Mouse (Mus musculus): ENCODE results near the gene Rad54l2. TPM values are rescaled to one million over a fixed set of nuclear protein-coding genes. Genes with fewer than 3 reads are reported as not detected.

Rad54l2 gene
- total and polyA plus RNA-seq, 2 experiments from 2014 or later = 4.6 to 25.5 TPM

- H3K27ac ChIP-seq (ENCODE audit: low read depth, low read length) = no peak overlapping the region
- no peaks in the 10 kb centered on the region for H3K36me3 ChIP-seq (ENCODE audit: insufficient read depth, low read length)
- TF ChIP-seq CTCF (IDR thresholded peaks at IDR 0.05) = no peak
- ATAC-seq (ENCODE audit: low FRiP score) (no peak), DNase-seq (ENCODE audit: low spot score) (no peak)
- no peaks in the 10 kb centered on the region for H3K4me1 ChIP-seq (ENCODE audit: insufficient read depth, low read length)
- H3K27me3 ChIP-seq (ENCODE audit: insufficient read depth, low read length) = no peaks in the 10 kb centered on the region
- H3K9me3 ChIP-seq (ENCODE audit: low read length) = no peaks in the 10 kb centered on the region
- no peak overlapping the region for H3K4me2 ChIP-seq (ENCODE audit: low read depth, low read length, poor library complexity, severe bottlenecking)
- 96% methylated on average over 3 of the region's 3 CpGs for WGBS
- no peak overlapping the region for H3K9ac ChIP-seq (replicated peaks; ENCODE audit: low read length, poor library complexity, severe bottlenecking)
- no peak overlapping the region for H3K4me3 ChIP-seq (ENCODE audit: low read depth, low read length)
These were observed 18.8 kb downstream of the Rad54l2 start for GRCm38 (mm10) chr9:106770216-106770615.

- WGBS = 95% methylated on average over 5 of the region's 5 CpGs
These were observed 19.2 kb downstream of the Rad54l2 start for GRCm38 (mm10) chr9:106769781-106770180.

GRCm38 (mm10) chr9:106756421-106756820 is 32.6 kb downstream of the Rad54l2 start:
- Histone ChIP-seq H3K9me3 (ENCODE audit: low read length) (no peaks in the 10 kb centered on the region), H3K27me3 (ENCODE audit: insufficient read depth, low read length) (no peaks in the 10 kb centered on the region), H3K4me2 (ENCODE audit: low read depth, low read length, poor library complexity, severe bottlenecking) (no peak overlapping the region), H3K27ac (ENCODE audit: low read depth, low read length) (no peak overlapping the region), H3K4me3 (ENCODE audit: low read depth, low read length) (no peak overlapping the region), H3K9ac (replicated peaks; ENCODE audit: low read length, poor library complexity, severe bottlenecking) (no peak overlapping the region), H3K4me1 (ENCODE audit: insufficient read depth, low read length) (no peaks in the 10 kb centered on the region), H3K36me3 (ENCODE audit: insufficient read depth, low read length) (peaks cover 4% of the 10 kb centered on the region)
- DNase-seq (ENCODE audit: low spot score) = no peak
- 95% methylated on average over 9 of the region's 9 CpGs for WGBS
- ATAC-seq (ENCODE audit: low FRiP score) = no peak
- TF ChIP-seq CTCF (IDR thresholded peaks at IDR 0.05) = no peak

More at GRCm38 (mm10) chr9:106769781-106770180, 19.2 kb downstream of the Rad54l2 start:
- TF ChIP-seq CTCF (IDR thresholded peaks at IDR 0.05) = no peak
- Histone ChIP-seq H3K36me3 (ENCODE audit: insufficient read depth, low read length) (no peaks in the 10 kb centered on the region), H3K9me3 (ENCODE audit: low read length) (no peaks in the 10 kb centered on the region), H3K9ac (replicated peaks; ENCODE audit: low read length, poor library complexity, severe bottlenecking) (no peak overlapping the region), H3K4me2 (ENCODE audit: low read depth, low read length, poor library complexity, severe bottlenecking) (no peak overlapping the region), H3K4me1 (ENCODE audit: insufficient read depth, low read length) (no peaks in the 10 kb centered on the region), H3K4me3 (ENCODE audit: low read depth, low read length) (no peak overlapping the region), H3K27ac (ENCODE audit: low read depth, low read length) (no peak overlapping the region), H3K27me3 (ENCODE audit: insufficient read depth, low read length) (no peaks in the 10 kb centered on the region)
- DNase-seq (ENCODE audit: low spot score) (no peak), ATAC-seq (ENCODE audit: low FRiP score) (no peak)

- H3K4me3 ChIP-seq (ENCODE audit: low read depth, low read length) = no peak overlapping the region
- TF ChIP-seq CTCF (IDR thresholded peaks at IDR 0.05) = no peak
- DNase-seq (ENCODE audit: low spot score) (no peak), ATAC-seq (ENCODE audit: low FRiP score) (no peak)
- H3K36me3 ChIP-seq (ENCODE audit: insufficient read depth, low read length) = peaks cover 4% of the 10 kb centered on the region
- H3K9me3 ChIP-seq (ENCODE audit: low read length) = no peaks in the 10 kb centered on the region
- no peak overlapping the region for H3K27ac ChIP-seq (ENCODE audit: low read depth, low read length)
- no peak overlapping the region for H3K9ac ChIP-seq (replicated peaks; ENCODE audit: low read length, poor library complexity, severe bottlenecking)
- H3K4me1 ChIP-seq (ENCODE audit: insufficient read depth, low read length) = no peaks in the 10 kb centered on the region
- no peaks in the 10 kb centered on the region for H3K27me3 ChIP-seq (ENCODE audit: insufficient read depth, low read length)
- WGBS = 95% methylated on average over 4 of the region's 4 CpGs
- no peak overlapping the region for H3K4me2 ChIP-seq (ENCODE audit: low read depth, low read length, poor library complexity, severe bottlenecking)
These were observed 33.2 kb downstream of the Rad54l2 start for GRCm38 (mm10) chr9:106755776-106756175.

GRCm38 (mm10) chr9:106754311-106754710 is 34.7 kb downstream of the Rad54l2 start:
- no peaks in the 10 kb centered on the region for H3K4me1 ChIP-seq (ENCODE audit: insufficient read depth, low read length)
- H3K4me2 ChIP-seq (ENCODE audit: low read depth, low read length, poor library complexity, severe bottlenecking) = no peak overlapping the region
- H3K27ac ChIP-seq (ENCODE audit: low read depth, low read length) = no peak overlapping the region
- peaks cover 4% of the 10 kb centered on the region for H3K36me3 ChIP-seq (ENCODE audit: insufficient read depth, low read length)
- DNase-seq (ENCODE audit: low spot score) (no peak), ATAC-seq (ENCODE audit: low FRiP score) (no peak)
- no peak overlapping the region for H3K9ac ChIP-seq (replicated peaks; ENCODE audit: low read length, poor library complexity, severe bottlenecking)
- no peaks in the 10 kb centered on the region for H3K27me3 ChIP-seq (ENCODE audit: insufficient read depth, low read length)
- H3K4me3 ChIP-seq (ENCODE audit: low read depth, low read length) = no peak overlapping the region
- no peak for TF ChIP-seq CTCF (IDR thresholded peaks at IDR 0.05)
- no peaks in the 10 kb centered on the region for H3K9me3 ChIP-seq (ENCODE audit: low read length)
- 94% methylated on average over 2 of the region's 2 CpGs for WGBS

- WGBS = 96% methylated on average over 5 of the region's 5 CpGs
These were observed 36.9 kb downstream of the Rad54l2 start for GRCm38 (mm10) chr9:106752135-106752534.

More at GRCm38 (mm10) chr9:106752135-106752534, 36.9 kb downstream of the Rad54l2 start:
- Histone ChIP-seq H3K4me3 (ENCODE audit: low read depth, low read length) (no peak overlapping the region), H3K27ac (ENCODE audit: low read depth, low read length) (no peak overlapping the region), H3K9ac (replicated peaks; ENCODE audit: low read length, poor library complexity, severe bottlenecking) (no peak overlapping the region), H3K4me1 (ENCODE audit: insufficient read depth, low read length) (no peaks in the 10 kb centered on the region), H3K4me2 (ENCODE audit: low read depth, low read length, poor library complexity, severe bottlenecking) (no peak overlapping the region), H3K27me3 (ENCODE audit: insufficient read depth, low read length) (no peaks in the 10 kb centered on the region), H3K9me3 (ENCODE audit: low read length) (no peaks in the 10 kb centered on the region), H3K36me3 (ENCODE audit: insufficient read depth, low read length) (peaks cover 4% of the 10 kb centered on the region)
- DNase-seq (ENCODE audit: low spot score) = no peak
- TF ChIP-seq CTCF (IDR thresholded peaks at IDR 0.05) = no peak
- no peak for ATAC-seq (ENCODE audit: low FRiP score)
